Mouse (Mus musculus): ENCODE measurements around the gene Ercc6. TPM values are rescaled to one million over a fixed set of nuclear protein-coding genes. Genes with fewer than 3 reads are reported as not detected.

Gene Ercc6
- 10 to 100 TPM; 12.2 to 13.5 TPM for total RNA-seq (2021)
- long read RNA-seq, experiment 1, partial matches to known transcripts = 1 of 2 reads
- long read RNA-seq, experiment 1, other reads (novel, unspliced or antisense) = 1 of 2 reads
- long read RNA-seq, experiment 2, partial matches to known transcripts = 1 of 1 reads
- long read RNA-seq, experiment 2, other reads (novel, unspliced or antisense) = 0 of 1 reads

DNA sequence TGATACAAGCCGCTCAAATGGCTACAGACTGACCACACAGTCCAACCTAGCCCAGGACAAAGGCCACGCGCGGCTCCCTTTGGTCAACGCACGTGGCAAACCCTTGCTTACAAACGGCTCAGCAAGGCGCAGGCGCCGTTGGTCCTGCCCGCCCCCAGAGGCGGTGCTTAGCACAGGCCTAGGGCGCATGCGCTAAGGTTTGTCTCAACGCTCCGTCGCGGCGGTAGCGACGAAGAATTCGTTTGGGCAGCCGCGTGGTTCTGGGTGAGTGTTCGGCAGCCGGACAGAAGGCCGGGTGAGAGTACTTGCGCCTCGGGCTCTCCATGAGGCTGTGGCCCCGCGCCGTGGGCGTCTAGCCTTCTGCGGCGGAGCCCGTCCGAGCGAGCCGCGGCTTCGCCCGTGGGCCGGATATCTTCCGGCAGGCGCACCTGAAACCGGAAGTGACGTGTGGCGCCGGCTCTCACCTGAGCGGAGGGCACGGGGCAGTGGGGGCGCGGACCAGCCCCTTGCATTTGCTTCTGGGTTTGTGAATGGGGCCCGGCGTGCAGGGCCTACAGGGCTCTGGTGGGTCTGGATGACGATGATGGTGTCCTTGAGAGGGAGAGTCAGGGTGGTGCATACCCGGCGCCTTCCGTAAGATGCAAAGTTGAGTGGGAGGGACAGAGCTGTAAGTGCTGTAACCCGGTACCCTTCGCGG lies at the start of gene Ercc6:
TSS of gene Ercc6 (plus strand) at position 186 of the 697 bp plus-strand sequence.
- DNase-seq (ENCODE audit: low spot score in 2 of 2) = peak; percentile 94 to 95

DNA sequence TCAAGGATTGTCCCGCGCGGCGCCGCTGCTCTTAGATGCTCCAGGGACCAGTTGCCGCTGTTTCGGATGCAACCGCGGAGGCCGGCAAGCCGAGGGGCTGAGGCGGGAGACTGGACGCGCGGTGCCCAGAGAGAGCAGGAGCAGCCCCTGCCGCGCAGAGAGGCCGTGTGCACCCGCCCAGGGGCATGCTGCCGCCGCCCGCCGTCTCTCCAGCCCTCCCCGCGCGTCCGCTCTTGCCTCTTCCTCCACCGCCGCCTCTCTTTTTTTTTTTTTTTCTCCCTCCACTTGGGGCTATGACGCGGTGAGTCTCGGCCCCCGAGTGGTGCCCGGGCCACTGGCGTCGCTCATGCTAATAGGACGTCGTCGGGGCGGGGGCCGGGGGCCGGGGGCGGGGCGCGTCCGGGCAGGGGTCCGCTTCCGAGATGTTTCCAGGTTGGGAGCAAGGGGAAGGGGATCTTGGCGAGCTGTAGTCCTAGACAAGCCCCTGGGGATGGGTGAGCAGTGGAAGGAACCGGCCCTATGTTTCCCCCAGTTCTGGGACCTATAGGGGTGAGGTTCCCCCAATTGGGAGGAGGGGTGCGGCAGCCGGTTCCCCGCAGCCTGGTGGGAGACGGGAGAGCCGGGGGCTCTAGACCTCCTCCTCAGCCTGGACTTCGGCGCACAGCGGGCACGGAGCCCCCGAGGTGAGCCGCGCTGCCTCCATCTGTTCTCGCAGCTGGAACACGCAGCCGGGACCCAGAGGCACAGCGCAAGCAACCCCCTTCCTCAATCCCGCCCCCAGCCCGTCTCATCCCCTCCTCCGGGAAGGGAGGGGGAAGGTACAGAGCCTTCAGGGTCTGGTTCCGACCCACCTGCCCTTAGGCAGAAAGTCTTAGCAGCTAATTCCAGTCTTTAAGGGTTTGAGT lies 48.5 kb upstream of the Ercc6 start, which contains the start of gene Slc18a3:
TSS of gene Slc18a3 (minus strand) at position 250 of the 905 bp plus-strand sequence.
- DNase-seq (ENCODE audit: low spot score in 2 of 2) = no peak

DNA sequence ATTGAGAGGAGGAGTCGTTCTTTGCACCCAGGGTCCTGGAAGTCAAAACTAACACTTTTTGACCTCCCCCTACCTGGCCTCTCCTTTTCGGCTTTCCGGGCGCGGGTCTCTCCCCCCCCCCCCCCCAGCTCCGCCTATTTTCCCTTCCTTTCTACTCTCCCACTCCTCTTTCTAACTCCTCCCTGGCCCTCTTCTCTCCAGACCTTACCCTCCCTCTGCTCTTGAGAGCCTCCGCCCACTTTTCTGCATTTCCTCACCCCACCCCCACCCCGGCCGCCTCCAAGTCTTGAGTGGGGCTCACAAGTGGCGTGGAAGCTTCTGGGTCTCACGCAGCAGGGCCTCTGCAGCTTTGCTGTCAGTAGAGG lies 47.8 kb upstream of the Ercc6 start:
- DNase-seq (ENCODE audit: low spot score in 2 of 2) = no peak

DNA sequence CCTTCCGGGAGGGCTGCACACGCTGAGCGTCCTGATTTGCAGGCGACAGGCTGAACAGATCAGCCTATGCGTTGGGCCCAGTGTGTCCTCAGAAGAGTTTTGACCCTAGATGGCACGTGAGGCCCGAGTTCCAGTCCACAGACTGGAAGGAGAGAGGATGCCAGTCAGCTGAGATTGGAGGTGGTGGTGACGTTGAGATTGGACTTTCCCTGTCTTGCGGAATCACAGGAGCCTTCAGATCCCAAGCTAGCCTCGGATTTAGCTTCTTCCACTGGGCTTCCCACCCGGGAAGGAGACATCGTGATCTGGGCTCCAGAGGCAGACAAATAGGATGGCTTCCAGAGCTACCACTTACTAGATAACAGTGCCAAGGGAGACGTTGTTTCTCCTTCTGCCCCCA lies 47.4 kb upstream of the Ercc6 start, which contains the start of gene Chat:
TSS of gene Chat (minus strand) at position 101 of the 400 bp plus-strand sequence.
- DNase-seq (ENCODE audit: low spot score in 2 of 2) = no peak

DNA sequence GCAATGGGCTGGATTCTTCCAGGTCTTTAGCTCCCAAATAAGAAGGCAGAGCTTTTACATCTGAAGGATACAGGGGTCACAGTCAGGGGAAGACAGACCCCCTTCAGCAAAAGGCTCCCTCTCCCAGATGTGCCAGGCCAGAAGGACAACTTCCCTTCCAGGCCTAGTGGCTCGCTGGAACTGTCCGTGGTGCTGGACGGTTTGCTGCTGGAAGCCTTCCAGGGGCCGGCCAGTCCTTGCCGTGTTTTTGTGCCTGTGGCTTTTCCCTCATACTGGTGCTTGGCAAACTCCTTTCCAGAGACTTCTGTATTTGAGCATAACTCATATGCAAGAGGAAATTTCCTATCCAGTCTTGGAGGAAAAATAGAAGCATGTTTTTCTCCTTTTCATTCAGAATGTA lies 45.7 kb upstream of the Ercc6 start:
- DNase-seq (ENCODE audit: low spot score in 2 of 2) = peak; percentile 59 to 60

DNA sequence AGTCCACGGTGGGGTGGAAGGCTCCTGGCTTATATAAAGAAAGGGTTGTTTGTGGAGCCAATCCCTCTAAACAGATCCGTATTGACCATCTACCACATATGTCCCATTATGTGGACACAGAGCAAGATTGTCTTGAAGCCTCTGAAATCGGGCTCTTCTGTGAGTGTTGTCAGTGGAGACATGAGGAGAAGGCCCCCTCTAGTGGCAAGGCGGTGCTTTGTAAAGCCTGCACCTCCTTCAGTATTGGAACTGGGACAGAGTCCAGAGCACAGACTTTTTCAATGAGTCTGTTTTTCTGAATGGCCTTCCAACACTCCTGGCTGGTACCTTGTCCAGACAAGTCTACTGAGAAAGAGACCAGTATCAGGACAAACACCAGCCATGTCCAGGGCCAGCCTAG lies 40.3 kb upstream of the Ercc6 start:
- DNase-seq (ENCODE audit: low spot score in 2 of 2) = peak; percentile 42 to 44

DNA sequence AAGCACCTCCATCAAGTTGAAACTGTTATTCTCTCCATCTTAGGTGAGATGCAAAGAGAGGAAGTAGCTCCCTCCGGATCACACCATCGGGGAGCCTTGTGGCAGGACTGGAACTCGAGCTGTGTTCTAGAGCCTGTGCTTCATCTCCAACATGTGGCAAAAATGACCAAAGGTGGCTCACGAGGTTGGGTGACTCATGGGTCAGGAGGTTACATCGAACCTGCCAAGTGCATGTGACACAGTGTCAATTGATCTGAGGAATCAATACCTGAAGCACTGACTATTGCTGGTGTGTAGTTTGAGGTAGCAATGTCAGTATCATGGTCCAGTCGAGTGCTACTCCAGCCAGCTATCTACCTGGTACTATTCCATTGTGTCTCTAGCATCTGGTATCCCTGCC lies 36.8 kb upstream of the Ercc6 start:
- DNase-seq (ENCODE audit: low spot score in 2 of 2) = no peak

DNA sequence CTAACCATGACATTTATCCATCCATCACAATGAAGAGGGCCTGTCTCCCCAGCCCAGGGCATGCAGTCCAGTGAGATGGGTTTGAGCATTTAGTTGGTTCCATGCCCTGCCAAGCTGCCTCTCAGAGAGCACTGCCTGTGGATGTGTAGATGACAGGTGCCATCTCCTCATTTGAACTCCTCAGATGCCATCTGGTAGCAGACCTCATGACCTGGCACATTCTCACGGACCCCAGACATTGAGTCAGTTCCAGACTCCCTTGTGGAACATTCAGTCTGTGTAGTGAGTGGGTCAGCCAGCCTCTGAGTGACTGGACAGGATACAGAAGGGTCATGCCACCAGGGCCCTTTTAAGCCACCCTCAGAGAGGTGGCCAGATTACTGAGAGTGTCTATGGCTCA lies 35.7 kb upstream of the Ercc6 start:
- DNase-seq (ENCODE audit: low spot score in 2 of 2) = no peak

DNA sequence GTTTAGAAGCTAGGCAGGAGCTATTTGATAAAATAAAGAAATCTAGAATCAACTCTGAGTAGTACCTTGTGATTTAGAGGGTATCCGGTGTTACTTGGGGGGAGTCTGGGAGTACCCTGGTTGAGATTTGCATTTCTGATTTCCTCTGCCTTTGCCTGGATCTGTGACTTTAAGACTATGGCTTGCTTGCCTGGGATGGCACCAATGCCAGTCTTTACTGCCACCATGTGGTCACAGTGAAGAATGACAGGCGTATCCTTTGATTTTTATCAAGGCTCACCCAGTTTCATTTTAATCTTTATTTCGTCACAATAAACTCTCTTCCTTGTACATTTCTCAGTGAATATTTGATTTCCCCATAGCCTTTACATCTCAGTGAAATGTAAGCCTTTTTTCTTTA lies 31.3 kb upstream of the Ercc6 start:
- no peak for DNase-seq (ENCODE audit: low spot score in 2 of 2)

DNA sequence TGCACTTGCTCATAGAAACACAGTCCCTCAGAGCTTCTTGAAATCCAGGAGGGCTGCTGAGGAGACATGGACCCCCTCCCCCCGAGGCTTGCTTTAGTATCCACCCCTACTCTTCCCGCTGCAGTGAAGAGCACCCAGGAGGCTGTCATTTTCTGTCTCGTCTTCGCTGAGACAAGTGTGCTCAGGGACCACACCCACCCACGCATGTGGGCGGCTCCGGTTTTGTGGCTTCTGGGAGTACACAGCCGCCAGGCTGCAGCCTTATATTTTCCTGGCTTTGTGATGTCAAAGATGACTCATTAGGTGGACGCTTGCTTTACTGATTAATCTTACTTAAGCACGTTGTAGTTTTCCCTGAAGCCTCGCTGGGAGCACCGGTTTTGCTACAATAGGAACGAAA lies 20.8 kb upstream of the Ercc6 start:
- peak in 1 of 2 experiments; percentile 7 for DNase-seq (ENCODE audit: low spot score in 2 of 2)

DNA sequence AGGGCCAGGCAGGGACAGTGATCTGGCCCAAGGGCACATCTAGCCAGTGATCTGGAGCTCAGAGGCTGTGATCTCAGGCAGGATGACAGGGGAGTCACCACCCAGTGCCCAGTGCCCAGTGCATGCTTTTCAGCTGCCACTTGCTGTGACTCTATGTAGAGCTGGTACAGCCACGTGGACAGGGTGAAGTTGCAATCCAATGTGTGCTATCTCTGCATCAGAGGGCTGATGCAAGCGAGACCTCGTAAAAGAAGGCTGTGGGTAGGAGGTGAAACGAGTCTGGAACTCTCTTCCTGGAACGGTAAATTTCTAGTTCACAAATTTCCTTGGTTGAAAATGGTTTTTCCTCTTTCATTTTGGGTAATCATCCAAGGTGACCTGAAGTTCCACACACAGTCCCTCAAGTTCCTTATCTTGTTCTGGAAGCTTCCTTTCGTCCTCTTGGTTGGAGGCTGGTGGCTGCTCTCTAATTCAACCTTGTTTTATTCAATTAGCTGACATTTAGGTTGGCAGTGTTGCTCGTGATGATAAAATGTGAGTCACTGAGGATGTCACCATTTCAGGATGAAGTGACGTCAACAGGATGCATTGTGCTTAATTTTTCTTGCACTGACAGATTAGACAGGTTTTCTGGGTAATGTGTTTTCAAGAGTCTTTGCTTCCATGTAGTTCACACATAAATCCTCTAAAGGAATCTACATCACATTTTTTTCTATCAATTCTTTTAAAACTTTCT lies 17.0 kb upstream of the Ercc6 start:
- DNase-seq (ENCODE audit: low spot score in 2 of 2) = no peak

DNA sequence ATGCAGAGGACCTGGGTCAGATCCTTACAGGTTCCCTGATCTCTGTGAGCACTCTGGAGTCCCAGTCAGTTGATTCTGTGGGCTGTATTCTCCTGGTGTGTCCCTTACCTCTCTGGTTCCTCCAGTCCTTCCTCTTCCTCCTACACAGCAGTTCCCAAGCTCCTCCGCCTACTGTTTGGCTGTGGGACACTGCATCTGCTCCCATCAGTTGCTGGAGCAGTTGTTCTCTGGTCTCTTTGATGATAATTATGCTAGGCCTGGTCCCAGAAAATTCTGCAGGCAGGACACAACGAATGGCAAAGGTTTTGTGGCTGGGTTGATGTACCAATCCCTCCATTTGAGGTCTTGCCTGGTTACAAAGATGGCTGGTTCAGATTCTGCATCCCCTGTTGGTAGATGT lies 12.0 kb upstream of the Ercc6 start:
- no peak for DNase-seq (ENCODE audit: low spot score in 2 of 2)

DNA sequence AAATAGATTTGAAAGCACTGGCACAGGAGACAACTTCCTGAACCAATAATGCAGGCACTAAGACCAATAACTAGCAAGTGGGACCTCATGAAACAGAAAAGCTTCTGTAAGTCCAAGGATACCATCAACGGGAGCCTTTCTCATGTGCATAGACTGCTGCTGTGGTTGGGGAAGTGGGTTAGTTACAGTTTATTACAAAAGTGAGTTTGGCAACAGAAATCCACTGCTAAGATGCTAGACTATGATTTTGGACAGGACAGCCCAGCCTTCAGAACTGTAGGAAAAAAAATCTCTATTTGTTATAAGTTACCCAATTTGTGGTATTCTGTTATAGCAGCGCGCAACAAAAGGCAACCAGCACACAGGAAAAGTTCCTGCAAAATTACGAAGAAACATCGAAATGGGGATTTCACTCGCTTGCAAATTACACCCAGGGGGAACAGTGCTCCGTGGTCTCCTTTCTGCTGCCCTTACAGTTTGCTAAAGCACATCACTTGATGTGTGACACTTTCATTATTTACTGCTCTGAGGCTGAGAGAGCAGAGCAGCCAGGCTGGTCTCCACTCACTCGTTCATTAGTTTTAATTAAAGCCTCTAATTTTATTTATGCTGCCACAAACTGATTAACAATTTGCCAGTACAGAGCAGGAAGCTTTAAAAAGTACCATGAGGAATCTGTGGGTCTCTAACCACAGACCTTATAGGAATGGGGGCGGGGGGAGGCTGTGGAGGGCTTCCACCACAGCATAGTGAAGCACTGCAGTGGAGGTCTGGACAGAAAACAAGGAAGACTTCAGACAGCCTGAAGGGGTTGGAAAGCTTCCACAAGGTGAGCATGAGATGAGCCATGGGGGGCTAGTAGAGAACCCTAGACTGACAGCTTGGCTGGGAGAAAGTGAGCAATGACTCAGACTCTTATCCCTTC lies 10.3 kb upstream of the Ercc6 start:
- DNase-seq (ENCODE audit: low spot score in 2 of 2) = no peak

DNA sequence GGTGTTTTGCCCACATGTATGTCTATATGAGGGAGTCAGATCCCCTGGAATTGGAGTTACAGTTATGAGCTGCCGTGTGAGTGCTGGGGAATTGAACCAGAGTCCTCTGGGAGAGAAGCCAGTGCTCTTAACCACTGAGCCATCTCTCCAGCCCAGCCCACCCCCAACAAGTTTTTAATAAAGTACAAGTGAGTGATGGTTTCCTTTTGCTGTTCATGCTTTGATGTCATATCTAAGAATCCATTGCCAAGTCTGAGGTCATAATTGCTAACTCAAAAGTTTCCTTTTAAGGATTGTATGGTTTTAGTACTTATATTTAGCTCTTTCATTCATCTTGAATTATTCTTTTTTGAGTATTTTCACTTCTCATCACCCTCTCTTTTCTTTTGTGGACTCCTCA lies 9.4 kb upstream of the Ercc6 start:
- DNase-seq (ENCODE audit: low spot score in 2 of 2) = no peak

DNA sequence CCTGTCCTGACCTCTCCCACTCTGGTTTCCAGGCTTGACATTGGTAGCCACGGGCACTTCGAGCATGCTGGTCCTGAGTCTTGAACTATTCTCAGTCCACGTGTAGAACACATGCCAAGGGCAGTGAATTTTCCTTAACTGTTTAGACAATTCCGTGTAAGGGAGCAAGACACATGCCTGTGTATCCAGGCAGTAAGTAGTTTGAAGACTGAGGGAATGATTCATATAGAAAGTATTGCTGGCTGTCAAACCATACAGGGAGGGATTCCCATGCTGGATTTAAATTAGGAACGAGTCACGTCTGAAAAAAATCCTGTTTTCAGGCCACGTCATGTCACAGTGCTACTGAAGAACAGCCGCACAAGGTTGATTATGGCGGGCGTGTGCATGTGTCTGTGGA lies 7.0 kb upstream of the Ercc6 start:
- no peak for DNase-seq (ENCODE audit: low spot score in 2 of 2)

DNA sequence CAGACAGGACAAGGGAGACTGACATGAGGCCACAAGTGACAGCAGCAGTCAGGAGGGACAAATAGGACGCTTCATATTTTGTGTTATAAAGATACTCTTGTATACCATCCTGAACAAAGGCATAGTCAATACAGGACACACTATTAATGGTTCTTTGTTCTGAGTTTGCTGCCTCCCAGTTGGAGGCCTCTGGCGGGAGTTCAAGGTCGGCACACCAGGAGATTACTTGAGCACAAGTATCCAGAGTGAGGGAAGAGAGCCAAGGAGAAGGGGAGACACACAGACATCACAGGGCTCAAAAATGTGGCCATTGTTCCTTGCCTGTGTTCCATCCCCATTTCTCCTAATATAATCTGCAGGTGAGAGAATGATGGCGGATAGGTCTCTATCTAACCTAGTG lies 6.1 kb upstream of the Ercc6 start:
- no peak for DNase-seq (ENCODE audit: low spot score in 2 of 2)

DNA sequence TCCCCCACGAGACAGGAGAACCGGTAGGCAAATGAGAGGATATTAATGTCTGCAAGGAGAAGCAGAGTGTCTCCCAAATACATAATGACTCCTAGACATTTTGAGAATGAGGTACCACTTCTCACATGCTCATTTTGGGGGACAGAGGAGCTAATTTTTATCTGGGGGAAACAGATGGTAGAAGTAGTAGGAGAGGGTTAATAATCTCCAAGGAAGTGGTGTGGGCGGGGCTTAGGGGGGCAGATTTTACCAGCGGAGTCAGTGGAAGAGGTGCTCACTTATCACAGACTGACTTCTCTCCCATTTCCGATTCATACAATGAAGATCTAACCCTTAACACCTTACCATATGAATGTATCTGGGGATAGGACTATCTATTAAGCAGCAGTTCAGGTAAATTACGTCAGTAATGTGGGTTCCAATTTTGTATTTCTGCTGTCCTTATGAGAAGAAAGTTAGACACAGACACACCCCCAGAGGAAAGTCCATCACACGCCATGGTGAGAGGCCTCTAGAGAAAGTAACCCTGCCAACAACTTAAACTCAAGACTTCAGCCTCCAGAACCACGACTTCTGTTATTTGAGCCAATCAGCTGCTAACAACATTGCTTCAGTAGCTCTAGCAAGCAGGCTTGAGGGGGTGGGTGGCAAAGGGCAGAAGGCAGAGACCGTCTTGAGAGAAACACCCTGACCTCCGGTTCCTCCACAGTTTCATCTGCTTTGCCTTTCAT lies 5.1 kb upstream of the Ercc6 start:
- no peak for DNase-seq (ENCODE audit: low spot score in 2 of 2)

DNA sequence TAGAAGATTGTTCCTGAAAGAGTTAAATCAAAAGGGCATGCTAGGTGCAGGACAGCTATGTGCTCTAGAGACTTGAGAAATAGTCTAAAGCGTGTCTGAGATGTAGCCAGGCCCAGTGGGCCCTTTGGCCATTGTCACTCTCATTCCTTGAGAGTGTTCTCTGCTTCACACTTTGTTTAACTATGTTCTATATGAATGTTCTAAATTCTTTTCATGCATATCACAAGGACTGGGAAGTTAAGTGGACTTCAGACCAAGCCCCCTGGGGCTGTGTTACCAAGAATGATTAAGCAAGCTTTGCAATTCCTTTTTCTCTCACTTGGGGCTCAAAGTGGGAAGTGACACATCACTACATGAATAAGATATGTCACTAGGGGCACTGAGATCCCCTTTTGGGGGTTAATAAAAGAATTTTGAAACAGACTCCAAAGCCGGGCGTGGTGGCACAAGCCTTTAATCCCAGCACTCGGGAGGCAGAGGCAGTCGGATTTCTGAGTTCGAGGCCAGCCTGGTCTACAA lies 3.8 kb upstream of the Ercc6 start:
- DNase-seq (ENCODE audit: low spot score in 2 of 2) = no peak

DNA sequence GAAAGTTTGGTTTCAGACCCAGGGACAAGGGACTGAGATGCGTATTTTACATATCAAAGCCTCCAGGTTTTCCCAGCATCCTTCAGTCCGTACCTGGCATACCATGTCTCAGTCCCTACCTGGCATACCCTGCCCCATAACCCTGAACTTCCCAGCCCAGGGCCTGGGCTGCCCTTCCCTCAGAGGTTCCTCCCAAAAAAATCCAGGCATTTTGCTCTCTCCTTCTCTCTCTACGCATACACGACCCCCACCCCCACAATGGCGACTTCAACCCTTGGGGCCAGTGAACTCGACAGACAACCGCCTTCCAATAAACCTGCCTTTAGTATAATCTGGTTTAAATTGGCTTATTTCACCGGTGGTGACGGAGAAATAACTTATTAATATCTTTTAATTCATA lies 409 bp upstream of the Ercc6 start:
- no peak for DNase-seq (ENCODE audit: low spot score in 2 of 2)
